Mouse (Mus musculus) cerebellum, adult 2 months (tissue): ENCODE data around the gene Mre11a.

ENCODE experiments used
- CTCF ChIP-seq: fragments of 200-500 bp; IDR thresholded peaks from 2 replicates; pipeline ENCODE4 v1.5.1; 2011; ENCODE audit warnings: low read depth, mild to moderate bottlenecking, control low read depth, low read length, moderate library complexity, borderline replicate concordance; ENCODE audit not compliant: insufficient read depth
- POLR2A ChIP-seq: fragments of 200-500 bp; IDR thresholded peaks from 2 replicates; pipeline ENCODE4 v1.6.1; 2011; ENCODE audit warnings: low read length, control low read depth, borderline replicate concordance; ENCODE audit not compliant: insufficient read depth

DNA sequence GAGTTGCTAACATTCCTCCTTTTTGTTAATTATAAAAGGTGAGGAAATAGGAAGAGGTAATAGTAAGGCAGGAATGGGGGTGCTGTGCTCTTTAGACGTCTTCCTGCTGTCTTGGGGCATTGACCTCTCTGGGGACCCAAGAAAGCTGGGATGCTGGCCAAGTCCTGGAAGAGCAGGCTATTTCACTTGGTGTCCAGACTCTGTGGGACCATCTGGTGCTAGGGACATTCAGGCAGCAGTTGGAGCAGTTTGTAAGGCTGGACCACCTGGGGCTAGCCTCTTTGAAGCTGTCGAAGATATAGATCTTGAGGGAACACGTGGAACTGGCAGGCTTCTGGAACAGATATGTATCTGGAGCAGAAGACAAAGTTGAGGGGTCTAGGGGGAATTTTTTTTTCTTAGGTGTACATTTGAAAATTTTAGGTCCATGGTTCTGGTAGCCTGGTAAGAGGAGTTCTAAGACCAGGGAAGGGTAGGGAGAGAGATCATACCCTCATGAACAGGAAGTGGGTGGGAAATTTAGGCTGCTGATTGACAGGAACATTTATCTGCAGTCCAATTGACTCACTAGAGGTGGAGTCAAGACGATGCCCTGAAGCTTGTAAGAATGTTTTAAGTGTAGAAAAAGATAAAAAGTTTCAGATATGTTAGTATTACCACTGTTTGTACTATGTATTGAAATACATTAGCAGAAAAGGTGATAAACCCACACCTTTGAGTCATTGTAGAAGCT, 72.6 kb downstream of the Mre11a start:
- no peak for TF ChIP-seq POLR2A
- no peak for TF ChIP-seq CTCF
